8 mouse cellular contexts compared by ENCODE assay signal in the genomic region with DNA sequence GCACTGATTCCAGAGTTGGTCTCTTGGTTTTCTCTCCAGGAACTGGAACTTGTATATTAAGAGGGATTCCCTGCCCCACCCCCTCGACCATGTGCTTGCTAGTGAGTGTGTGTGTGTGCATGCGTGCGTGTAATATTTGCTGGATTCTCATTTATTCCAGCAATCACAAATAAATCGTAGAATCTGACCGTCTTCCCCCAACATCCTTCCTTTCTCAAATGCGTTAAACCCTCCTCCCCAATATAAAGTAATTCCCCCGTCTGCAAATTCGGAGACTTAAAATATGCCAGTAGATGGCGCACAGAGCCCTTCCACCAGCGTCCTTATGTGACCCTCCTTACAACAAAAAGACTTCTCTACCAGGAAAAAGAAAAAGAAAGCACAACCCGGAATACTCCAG. TPM values are rescaled to one million over a fixed set of nuclear protein-coding genes. Genes with fewer than 3 reads are reported as not detected.
DNase-seq lines count a peak whose midpoint lies in the region; ATAC-seq and TF ChIP-seq lines count a peak whose summit lies in the region.

No protein-coding gene starts in this region.

- peak overlapping the region; percentile 90 for H3K4me2 ChIP-seq in heart, embryonic 16.5 days (ENCODE audit: low read depth, low read length)
- peak overlapping the region; percentile 91 for H3K4me2 ChIP-seq in kidney, postnatal 0 days (ENCODE audit: low read length)
- peak overlapping the region; percentile 97 for H3K4me2 ChIP-seq in liver, embryonic 16.5 days (ENCODE audit: low read depth, low read length)
- peak overlapping the region; percentile 80 for H3K4me2 ChIP-seq in neural tube, embryonic 12.5 days (replicated peaks)

- H3K4me1 ChIP-seq in heart, embryonic 16.5 days (ENCODE audit: control insufficient read depth, insufficient read depth, low read length): peaks cover 7% of the 10 kb centered on the region; the same call in 1 of the 2 replicates
- no peaks in the 10 kb centered on the region for H3K4me1 ChIP-seq in kidney, postnatal 0 days (replicated peaks; ENCODE audit: insufficient read depth, low read length)
- peaks cover 21% of the 10 kb centered on the region for H3K4me1 ChIP-seq in liver, embryonic 16.5 days (ENCODE audit: control insufficient read depth, low read depth, low read length)
- H3K4me1 ChIP-seq in neural tube, embryonic 12.5 days: peaks cover 9% of the 10 kb centered on the region

- H3K36me3 ChIP-seq in C2C12 (ENCODE audit: control insufficient read depth, insufficient read depth): no peaks in the 10 kb centered on the region
- no peaks in the 10 kb centered on the region for H3K36me3 ChIP-seq in heart, embryonic 16.5 days (ENCODE audit: control insufficient read depth, insufficient read depth)
- no peaks in the 10 kb centered on the region for H3K36me3 ChIP-seq in kidney, postnatal 0 days (ENCODE audit: insufficient read depth, low read length)
- H3K36me3 ChIP-seq in liver, embryonic 16.5 days (ENCODE audit: control insufficient read depth, insufficient read depth): no peaks in the 10 kb centered on the region
- no peaks in the 10 kb centered on the region for H3K36me3 ChIP-seq in neural tube, embryonic 12.5 days

- WGBS in heart, embryonic 16.5 days: under 1% methylated on average over 11 of the region's 11 CpGs
- 2% methylated on average over 11 of the region's 11 CpGs for WGBS in kidney, postnatal 0 days
- WGBS in liver, embryonic 16.5 days (ENCODE audit: insufficient replicate concordance): 2% methylated on average over 11 of the region's 11 CpGs
- 0% methylated on average over 11 of the region's 11 CpGs for WGBS in neural tube, embryonic 12.5 days

- H3K9ac ChIP-seq in heart, embryonic 16.5 days (ENCODE audit: low read length): no peak overlapping the region
- H3K9ac ChIP-seq in kidney, postnatal 0 days (ENCODE audit: low read depth, low read length): no peak overlapping the region
- H3K9ac ChIP-seq in liver, embryonic 16.5 days (ENCODE audit: low read depth, low read length): no peak overlapping the region
- no peak overlapping the region for H3K9ac ChIP-seq in neural tube, embryonic 12.5 days

- DNase-seq in embryo, embryonic 9.5 days (ENCODE audit: extremely low spot score): peak; percentile 78
- DNase-seq in kidney, postnatal 0 days (ENCODE audit: low spot score): peak; percentile 92
- peak; percentile 65 to 68 for DNase-seq in thymus, postnatal 36 days

- H3K27me3 ChIP-seq in C2C12 (ENCODE audit: control insufficient read depth, insufficient read depth, insufficient read length): no peaks in the 10 kb centered on the region
- no peaks in the 10 kb centered on the region for H3K27me3 ChIP-seq in heart, embryonic 16.5 days (ENCODE audit: control insufficient read depth, insufficient read depth, low read length)
- H3K27me3 ChIP-seq in kidney, postnatal 0 days (ENCODE audit: insufficient read depth, low read length): no peaks in the 10 kb centered on the region
- peaks cover 16% of the 10 kb centered on the region for H3K27me3 ChIP-seq in liver, embryonic 16.5 days (ENCODE audit: control insufficient read depth, insufficient read depth, low read depth, low read length)
- no peaks in the 10 kb centered on the region; the same call in 1 of the 2 replicates for H3K27me3 ChIP-seq in neural tube, embryonic 12.5 days (replicated peaks)

- peak; percentile 8 for ATAC-seq in activated CD4-positive, CD25-positive, alpha-beta regulatory T cell, adult 4 months
- ATAC-seq in heart, embryonic 16.5 days (replicated peaks; ENCODE audit: extremely low read depth, insufficient read depth, low FRiP score): no peak
- no peak for ATAC-seq in kidney, postnatal 0 days (replicated peaks; ENCODE audit: low FRiP score, low read depth)
- no peak for ATAC-seq in liver, embryonic 16.5 days (ENCODE audit: low read depth)
- no peak for ATAC-seq in neural tube, embryonic 12.5 days (ENCODE audit: low FRiP score, low read depth)

- H3K9me3 ChIP-seq in heart, embryonic 16.5 days (replicated peaks; ENCODE audit: control insufficient read depth, low read length): no peaks in the 10 kb centered on the region
- H3K9me3 ChIP-seq in kidney, postnatal 0 days (replicated peaks; ENCODE audit: low read length): no peaks in the 10 kb centered on the region
- H3K9me3 ChIP-seq in liver, embryonic 16.5 days (replicated peaks; ENCODE audit: control insufficient read depth, low read length): no peaks in the 10 kb centered on the region
- no peaks in the 10 kb centered on the region for H3K9me3 ChIP-seq in neural tube, embryonic 12.5 days

- TF ChIP-seq CTCF in C2C12 (IDR thresholded peaks at IDR 0.05; ENCODE audit: control insufficient read depth, insufficient read depth, insufficient read length): peak; percentile 8
- peak; percentile 86 for TF ChIP-seq CTCF in kidney, postnatal 0 days (IDR thresholded peaks at IDR 0.05; ENCODE audit: low read depth)

- no peak overlapping the region for H3K27ac ChIP-seq in heart, embryonic 16.5 days (ENCODE audit: low read length)
- H3K27ac ChIP-seq in kidney, postnatal 0 days: no peak overlapping the region
- H3K27ac ChIP-seq in liver, embryonic 16.5 days (ENCODE audit: low read length): no peak overlapping the region
- H3K27ac ChIP-seq in neural tube, embryonic 12.5 days: no peak overlapping the region

- H3K79me2 ChIP-seq in C2C12 (ENCODE audit: control insufficient read depth, insufficient read depth): peaks cover 14% of the 10 kb centered on the region

- no peaks in the 10 kb centered on the region for H3K79me3 ChIP-seq in C2C12 (ENCODE audit: low read depth)

- H3ac ChIP-seq in C2C12 (ENCODE audit: control insufficient read depth, insufficient read length, low read depth): no peak overlapping the region

- no peak overlapping the region for H3K4me3 ChIP-seq in C2C12 (ENCODE audit: insufficient read depth, poor library complexity, severe bottlenecking)
- H3K4me3 ChIP-seq in heart, embryonic 16.5 days (ENCODE audit: low read length): peak overlapping the region; percentile 32
- no peak overlapping the region for H3K4me3 ChIP-seq in kidney, postnatal 0 days (replicated peaks; ENCODE audit: low read depth, low read length)
- H3K4me3 ChIP-seq in liver, embryonic 16.5 days (ENCODE audit: low read depth, low read length): peak overlapping the region; percentile 7; the same call in 1 of the 2 replicates
- H3K4me3 ChIP-seq in neural tube, embryonic 12.5 days: no peak overlapping the region

TF ChIP-seq in C2C12, 6 proteins besides CTCF, POLR2A, EP300 and RAD21:
- no peak for TF ChIP-seq MYOD1 (IDR thresholded peaks at IDR 0.05; ENCODE audit: control insufficient read depth, insufficient read length, low read depth)
- no peak for TF ChIP-seq MYOG (IDR thresholded peaks at IDR 0.05; ENCODE audit: control insufficient read depth, extremely low read depth, insufficient read length)
- TF ChIP-seq USF1 (IDR thresholded peaks at IDR 0.05; ENCODE audit: low read depth): no peak
- no peak for TF ChIP-seq FOSL1 (IDR thresholded peaks at IDR 0.05; ENCODE audit: insufficient read depth, low read length, poor library complexity, severe bottlenecking)
- TF ChIP-seq MAX (IDR thresholded peaks at IDR 0.05): no peak
- no peak for TF ChIP-seq CEBPB (IDR thresholded peaks at IDR 0.05; ENCODE audit: low read depth)

RNA-seq across cellular contexts. Expression of gene Mllt3, which starts 2.2 kb away (rescaled TPM):
- 8.1 TPM for polyA plus RNA-seq in C2C12 (2012; fragmentation: generic; extraction: Trizol)
- polyA plus RNA-seq in activated CD4-positive, CD25-positive, alpha-beta regulatory T cell, adult 4 months (2017; shearing (Covaris generic)): 100 to 1,000 TPM; 100 to 106 TPM
- 23.2 and 26.5 TPM in 2 replicates for polyA plus RNA-seq in heart, embryonic 16.5 days (2015; fragmentation: Nextera tagmentation; extraction: Ambion mirVana)
- 28.7 and 28.9 TPM in 2 replicates for polyA plus RNA-seq in kidney, postnatal 0 days (2015; fragmentation: Nextera tagmentation; extraction: Ambion mirVana)
- 83.5 and 89.3 TPM in 2 replicates for polyA plus RNA-seq in liver, embryonic 16.5 days (2015; fragmentation: Nextera tagmentation; extraction: Ambion mirVana)
- polyA plus RNA-seq in neural tube, embryonic 12.5 days (2016; fragmentation: Nextera tagmentation; extraction: Ambion mirVana): 76.3 and 90.5 TPM in 2 replicates

RNA-seq across cellular contexts. Expression of gene Focad, which starts 59.1 kb away (rescaled TPM):
- 10.3 TPM for polyA plus RNA-seq in C2C12 (2012; fragmentation: generic; extraction: Trizol)
- 10 to 100 TPM; 11.2 to 15.4 TPM for polyA plus RNA-seq in activated CD4-positive, CD25-positive, alpha-beta regulatory T cell, adult 4 months (2017; shearing (Covaris generic))
- polyA plus RNA-seq in heart, embryonic 16.5 days (2015; fragmentation: Nextera tagmentation; extraction: Ambion mirVana): 8.2 and 10.1 TPM in 2 replicates
- polyA plus RNA-seq in kidney, postnatal 0 days (2015; fragmentation: Nextera tagmentation; extraction: Ambion mirVana): 9.9 and 10.2 TPM in 2 replicates
- 7.4 and 8.7 TPM in 2 replicates for polyA plus RNA-seq in liver, embryonic 16.5 days (2015; fragmentation: Nextera tagmentation; extraction: Ambion mirVana)
- 11.8 and 14.0 TPM in 2 replicates for polyA plus RNA-seq in neural tube, embryonic 12.5 days (2016; fragmentation: Nextera tagmentation; extraction: Ambion mirVana)

Comparison
In these comparisons a context has a peak if more than half of its experiments do, and no peak if none do; other contexts are left out.
1. H3K4me3 ChIP-seq: peak in heart, embryonic 16.5 days (single experiment) and liver, embryonic 16.5 days (single experiment); none in C2C12 (single experiment), kidney, postnatal 0 days (single experiment) and neural tube, embryonic 12.5 days (single experiment).
2. Peak in every context shown above with its lines, with median percentiles within 50 percentile points of each other: DNase-seq and H3K4me2 ChIP-seq.